Mouse (Mus musculus) liver, adult 2 months (tissue): ENCODE results near the gene Tfdp1.

Source experiments
- CTCF ChIP-seq: fragments of 200-500 bp; IDR thresholded peaks from 2 replicates; pipeline ENCODE4 v1.5.1; 2011; ENCODE audit warnings: low read depth, low read length, control low read depth
- POLR2A ChIP-seq: fragments of 200-500 bp; IDR thresholded peaks from 2 replicates; pipeline ENCODE4 v1.6.1; 2011; ENCODE audit warnings: low read length, control low read depth; ENCODE audit not compliant: insufficient read depth; ENCODE audit errors: extremely low read depth

- TF ChIP-seq CTCF: no peak
- TF ChIP-seq POLR2A: no peak
These were observed 873 bp upstream of the Tfdp1 start for GRCm38 (mm10) chr8:13337678-13338077.
